Mouse (Mus musculus): ENCODE results near the gene Susd6.
A peak's percentile ranks its signal among the peaks of the same experiment; 100 is the strongest.
"Not testable (repeated sequence)": the region's sequence is repeated elsewhere in the genome, so short reads cannot be mapped to it uniquely, and the experiment has no call there.

Susd6 gene

GRCm38 (mm10) chr12:80785005-80785404 lies 5.3 kb upstream of the Susd6 start:
- DNase-seq (ENCODE audit: low read depth in 1 of 2, low spot score in 2 of 2) = peak; percentile 38 to 42

DNA sequence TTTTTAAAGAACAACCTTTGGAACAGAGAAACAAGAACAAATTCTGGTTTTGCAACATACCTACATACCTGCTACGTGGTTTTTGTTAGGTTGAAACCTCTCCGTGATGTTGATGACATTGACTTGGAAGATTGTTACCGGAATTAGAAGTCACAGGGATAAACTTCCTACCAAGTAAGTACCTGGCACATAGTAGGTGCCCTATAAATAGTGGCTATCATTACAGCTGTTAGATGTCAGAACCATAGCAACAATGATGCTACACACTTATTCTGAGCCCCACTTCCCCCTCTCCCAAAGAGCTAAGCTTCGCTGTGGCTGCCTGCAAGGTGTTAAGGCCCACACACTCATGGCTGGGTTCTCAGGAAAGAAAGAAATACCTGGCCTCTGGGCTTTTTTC lies 4.7 kb upstream of the Susd6 start:
- no peak for DNase-seq (ENCODE audit: low read depth in 1 of 2, low spot score in 2 of 2)

DNA sequence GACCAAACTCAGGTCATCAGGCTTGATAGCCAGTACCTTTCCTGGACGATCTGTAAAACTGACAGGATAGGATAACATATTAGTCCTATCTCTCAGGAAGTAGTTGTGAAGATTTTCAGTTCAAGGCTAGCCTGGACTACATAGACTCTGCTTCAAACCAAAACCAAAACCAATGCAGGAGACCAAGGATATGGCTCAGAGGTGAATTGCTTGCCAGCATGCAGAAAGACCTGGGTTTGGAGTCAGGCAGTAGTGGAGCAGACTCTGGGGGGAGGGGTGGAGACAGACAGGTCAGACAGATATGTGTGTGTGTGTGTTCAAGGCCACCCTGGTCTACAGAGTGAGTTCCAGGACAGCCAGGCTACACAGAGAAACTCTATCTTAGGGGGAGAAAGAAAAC lies 3.7 kb upstream of the Susd6 start:
- no peak for DNase-seq (ENCODE audit: low read depth in 1 of 2, low spot score in 2 of 2)

DNA sequence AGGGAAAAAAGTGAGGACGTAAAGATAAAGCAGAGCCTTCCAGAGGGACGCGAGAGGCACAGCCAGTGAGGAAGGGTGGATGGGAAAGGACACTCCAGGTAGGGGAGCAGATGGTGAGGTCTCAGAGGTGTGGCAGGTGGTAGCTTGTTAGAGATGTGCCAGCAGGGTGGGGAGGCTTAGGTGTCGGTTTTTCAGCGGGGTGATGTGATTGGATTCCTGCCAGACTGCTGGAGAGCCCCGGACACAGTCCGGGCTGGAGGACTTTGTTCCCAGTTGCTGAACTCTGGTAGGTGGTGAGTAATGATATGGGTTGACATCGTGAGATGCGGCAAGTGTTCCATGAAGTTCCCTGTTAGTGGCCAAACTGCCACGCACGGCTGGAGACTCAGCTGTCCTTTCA lies 2.7 kb upstream of the Susd6 start:
- no peak for DNase-seq (ENCODE audit: low read depth in 1 of 2, low spot score in 2 of 2)

GRCm38 (mm10) chr12:80788188-80788587 lies 2.1 kb upstream of the Susd6 start:
- no peak for DNase-seq (ENCODE audit: low read depth in 1 of 2, low spot score in 2 of 2)

DNA sequence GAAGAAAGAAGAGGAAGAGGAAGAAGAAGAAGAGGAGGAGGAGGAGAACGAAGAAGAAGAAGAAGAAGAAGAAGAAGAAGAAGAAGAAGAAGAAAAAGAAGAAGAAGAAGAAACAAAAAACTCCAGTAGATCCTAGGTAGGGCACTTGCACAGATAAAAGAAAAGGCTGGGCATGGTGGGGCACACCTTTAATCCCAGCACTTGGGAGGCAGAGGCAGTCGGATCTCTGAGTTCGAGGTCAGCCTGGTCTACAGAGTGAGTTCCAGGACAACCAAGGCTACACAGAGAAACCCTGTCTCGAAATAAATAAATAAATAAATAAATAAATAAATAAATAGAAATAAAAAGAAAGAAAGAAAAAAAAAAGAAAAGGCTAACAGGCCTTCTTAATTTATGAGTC lies 1.0 kb upstream of the Susd6 start:
- DNase-seq (ENCODE audit: low read depth in 1 of 2, low spot score in 2 of 2) = not testable (repeated sequence)

DNA sequence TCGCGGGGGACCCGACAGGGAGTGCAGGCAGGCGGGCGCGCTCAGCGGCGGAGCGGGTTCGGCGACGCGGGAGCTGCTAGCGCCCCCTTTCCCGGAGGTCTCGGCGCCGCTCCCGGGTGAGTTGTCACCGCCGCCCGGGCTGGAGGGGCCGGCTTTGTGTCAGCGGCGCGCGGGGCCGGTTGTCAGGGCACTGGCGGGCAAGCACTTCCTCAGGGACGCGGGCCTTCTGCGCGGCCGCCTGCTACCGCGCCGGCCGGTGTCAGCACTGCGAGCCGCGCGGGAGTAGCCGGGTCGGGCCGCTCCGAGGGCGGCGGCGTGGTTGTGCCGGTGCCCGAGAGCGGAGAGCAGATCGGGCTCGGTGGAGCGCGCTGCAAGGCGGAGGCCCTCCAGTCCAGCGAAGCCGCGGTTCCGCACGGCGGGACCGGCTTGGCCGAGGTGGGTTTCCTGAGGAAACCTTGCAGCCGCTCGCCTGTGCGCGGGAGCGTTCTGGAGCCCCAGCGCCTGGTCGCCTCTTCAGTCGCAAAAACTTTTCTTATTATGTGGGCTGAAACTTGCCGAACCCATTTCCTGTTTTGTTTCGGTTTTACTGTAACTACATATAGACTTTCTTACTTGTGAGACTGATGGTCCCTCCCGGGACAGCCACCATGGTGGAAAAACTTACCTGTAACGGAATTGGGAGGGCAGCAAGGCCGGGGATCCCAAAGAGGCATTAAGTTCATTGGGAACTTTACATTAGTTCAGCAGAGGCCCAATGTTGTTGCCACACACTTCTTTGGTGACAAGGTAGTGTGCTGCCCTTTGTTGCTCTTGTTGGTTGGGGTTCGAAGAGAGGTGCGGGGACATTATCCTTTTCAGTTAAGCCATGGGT lies 625 bp downstream of the Susd6 start:
- no peak for DNase-seq (ENCODE audit: low read depth in 1 of 2, low spot score in 2 of 2)

GRCm38 (mm10) chr12:80791571-80792444 lies 1.5 kb downstream of the Susd6 start:
- no peak for DNase-seq (ENCODE audit: low read depth in 1 of 2, low spot score in 2 of 2)

DNA sequence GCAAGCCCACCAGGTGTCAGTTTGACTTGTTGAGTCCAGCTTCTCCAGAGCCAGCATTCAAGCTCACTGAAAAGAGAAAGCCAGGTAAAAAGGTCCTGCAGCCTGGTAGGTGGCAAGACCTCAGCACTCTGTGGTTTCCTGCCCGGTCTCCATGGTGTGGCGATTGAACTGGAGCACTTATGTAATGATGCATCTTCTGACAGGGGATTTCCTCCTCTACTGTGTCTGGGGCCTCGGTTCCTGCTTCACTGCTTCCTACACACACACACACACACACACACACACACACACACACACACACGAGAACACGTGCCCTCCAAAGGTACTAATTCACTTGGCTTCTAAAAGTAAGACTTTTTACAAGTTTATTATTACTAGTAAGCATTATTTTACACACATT lies 2.6 kb downstream of the Susd6 start:
- DNase-seq (ENCODE audit: low read depth in 1 of 2, low spot score in 2 of 2) = peak in 1 of 2 experiments; percentile 62

- DNase-seq (ENCODE audit: low read depth in 1 of 2, low spot score in 2 of 2) = no peak
Observed at GRCm38 (mm10) chr12:80793535-80793934, 3.2 kb downstream of the Susd6 start.

DNA sequence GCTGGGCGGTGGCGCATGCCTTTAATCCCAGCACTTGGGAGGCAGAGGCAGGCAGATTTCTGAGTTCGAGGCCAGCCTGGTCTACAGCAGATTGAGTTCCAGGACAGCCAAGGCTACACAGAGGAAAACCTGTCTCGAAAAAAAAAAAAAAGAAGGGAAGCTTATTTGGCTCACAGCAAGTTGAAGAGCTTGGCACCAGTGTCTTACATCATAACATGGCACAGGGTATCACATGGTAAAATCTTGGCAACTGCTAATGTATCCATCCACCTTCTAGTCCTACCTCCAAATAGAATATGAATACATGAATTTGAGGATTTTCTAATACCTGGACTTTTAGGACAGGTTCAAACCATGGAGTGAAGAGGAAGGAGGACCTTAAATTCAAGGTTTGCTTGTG lies 4.2 kb downstream of the Susd6 start:
- no peak for DNase-seq (ENCODE audit: low read depth in 1 of 2, low spot score in 2 of 2)

DNA sequence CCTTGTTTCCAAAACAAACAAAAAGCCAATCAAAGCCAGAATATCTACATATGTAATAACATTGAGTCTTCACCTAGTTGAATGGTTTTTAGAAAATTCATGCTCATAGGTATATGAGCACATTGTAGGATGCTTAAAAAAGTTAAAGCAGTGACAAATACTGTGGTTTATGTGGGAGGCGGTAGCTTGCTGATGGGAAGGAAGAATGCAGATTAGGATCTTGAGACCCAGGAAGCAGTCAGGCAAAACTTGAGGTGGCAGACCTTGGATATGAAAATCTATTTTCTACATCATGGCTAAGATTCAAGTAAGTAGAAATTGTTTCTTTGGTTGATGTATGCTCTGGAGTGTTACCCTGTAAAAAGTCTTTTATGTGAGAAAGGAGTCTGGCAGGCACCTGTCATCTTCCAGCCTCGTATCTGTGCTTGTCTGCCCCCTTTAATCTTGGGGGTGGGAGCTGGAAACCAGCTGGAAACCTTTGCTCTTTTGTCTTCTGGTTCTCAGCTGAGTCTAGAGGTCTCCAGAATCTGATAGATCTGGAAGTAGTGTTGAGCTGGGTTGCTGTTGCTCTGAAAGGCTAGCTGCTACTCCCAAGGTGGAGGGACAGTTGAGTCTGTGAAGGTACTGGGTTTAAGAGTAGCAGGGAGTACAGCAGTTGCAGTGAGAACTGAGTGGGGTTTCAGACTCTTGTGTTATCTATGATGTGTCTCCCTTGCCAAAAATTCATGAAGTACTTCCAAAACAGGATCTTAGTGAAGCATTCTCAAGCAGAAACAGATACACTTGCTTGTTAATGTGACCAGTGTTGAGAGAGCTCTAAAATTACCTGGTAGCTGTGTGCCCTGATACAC lies 4.8 kb downstream of the Susd6 start:
- DNase-seq (ENCODE audit: low read depth in 1 of 2, low spot score in 2 of 2) = no peak

GRCm38 (mm10) chr12:80798271-80798670 lies 8.0 kb downstream of the Susd6 start:
- no peak for DNase-seq (ENCODE audit: low read depth in 1 of 2, low spot score in 2 of 2)

GRCm38 (mm10) chr12:80800156-80800555 lies 9.8 kb downstream of the Susd6 start:
- no peak for DNase-seq (ENCODE audit: low read depth in 1 of 2, low spot score in 2 of 2)

DNA sequence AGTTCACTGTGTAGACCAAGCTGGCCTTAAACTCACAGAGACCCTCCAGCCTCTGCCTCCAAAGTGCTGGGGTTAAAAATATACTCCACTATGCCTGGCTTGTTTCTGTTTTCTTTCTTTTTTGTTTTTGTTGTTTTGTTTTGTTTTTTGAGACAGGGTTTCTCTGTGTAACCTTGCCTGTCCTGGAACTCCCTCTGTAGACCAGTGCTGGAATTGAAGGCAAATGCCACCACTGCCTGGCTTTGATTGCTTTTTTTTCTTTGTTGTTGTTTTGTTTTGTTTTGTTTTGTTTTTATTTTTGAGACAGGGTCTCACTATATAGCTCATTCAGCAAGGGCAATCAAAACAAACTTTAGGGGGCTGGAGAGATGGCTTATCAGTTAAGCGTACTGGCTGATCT lies 11.1 kb downstream of the Susd6 start:
- no peak for DNase-seq (ENCODE audit: low read depth in 1 of 2, low spot score in 2 of 2)

DNA sequence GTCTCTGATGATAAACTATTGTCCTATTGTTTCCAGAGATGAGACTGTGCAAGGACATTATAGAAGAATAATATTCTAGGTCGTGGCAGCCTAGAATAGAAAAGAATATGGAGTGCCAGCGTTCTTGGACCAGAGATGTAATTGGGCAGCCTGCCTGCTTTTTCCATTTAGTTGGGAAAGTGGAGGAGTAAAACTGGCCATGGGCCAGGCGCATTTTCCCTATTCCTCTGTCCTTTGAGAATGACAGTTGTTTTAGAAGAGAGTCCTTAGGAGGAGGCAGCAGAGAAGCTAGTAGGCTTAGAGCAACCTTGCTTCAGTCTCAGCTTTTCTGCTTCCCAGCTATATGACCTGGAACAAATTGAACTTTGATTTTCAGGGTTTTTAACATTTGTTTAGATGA lies 13.6 kb downstream of the Susd6 start:
- DNase-seq (ENCODE audit: low read depth in 1 of 2, low spot score in 2 of 2) = no peak

DNA sequence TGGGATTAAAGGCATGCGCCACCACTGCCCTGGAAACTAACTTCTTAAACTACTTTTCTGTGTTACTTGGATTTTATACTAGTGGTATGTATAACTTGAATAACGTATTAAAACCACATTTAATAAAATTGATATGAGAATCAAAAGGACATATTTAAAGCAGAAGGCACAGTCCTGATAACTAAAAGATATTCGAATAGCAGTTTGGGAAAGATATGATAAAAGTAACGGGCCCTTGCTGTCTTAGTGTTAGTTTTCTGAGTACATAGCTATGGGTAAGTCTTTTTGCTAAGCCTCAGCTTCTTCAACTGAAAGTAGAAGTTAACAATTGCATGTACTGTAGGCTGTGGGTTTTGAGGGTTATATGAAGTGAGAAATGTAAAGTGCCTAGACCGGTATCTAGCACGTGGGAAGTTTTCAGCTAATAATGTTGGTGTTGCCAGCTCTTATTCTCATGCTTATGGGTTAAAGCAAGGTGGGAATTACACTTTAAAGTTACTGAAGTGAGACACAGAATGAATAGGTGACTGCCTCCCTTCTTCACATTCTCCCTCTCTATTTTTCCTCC lies 14.6 kb downstream of the Susd6 start:
- no peak for DNase-seq (ENCODE audit: low read depth in 1 of 2, low spot score in 2 of 2)

DNA sequence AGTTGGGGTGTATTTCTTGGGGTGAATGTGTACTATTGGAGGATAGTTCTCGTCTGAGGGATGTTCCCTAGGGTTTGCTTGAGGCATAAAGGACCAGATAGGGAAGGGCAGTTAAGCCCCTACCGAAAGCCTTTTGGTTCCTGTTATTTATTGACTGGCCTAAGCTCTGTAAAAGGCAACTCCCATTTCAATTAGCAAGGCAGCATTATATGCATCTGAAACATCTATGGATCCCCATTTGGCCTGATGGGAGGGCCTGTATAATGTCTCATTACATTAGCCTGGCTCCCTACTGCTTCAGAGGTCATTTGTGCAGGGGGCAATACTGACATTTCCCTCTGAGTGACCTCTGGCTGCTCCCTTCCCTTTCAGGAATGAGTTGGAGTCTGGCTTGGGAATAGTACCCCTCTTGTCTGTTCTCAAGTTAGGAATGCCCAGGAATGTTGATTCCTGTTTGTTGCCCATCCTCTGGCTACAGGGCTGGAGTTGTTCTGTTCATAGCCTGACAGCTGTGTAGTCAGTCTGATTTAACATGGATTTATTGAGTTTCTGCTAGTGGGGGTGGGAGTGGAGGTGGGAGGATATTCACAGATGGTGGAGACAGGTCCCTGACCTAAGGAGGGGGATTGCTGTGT lies 17.3 kb downstream of the Susd6 start:
- no peak for DNase-seq (ENCODE audit: low read depth in 1 of 2, low spot score in 2 of 2)

DNA sequence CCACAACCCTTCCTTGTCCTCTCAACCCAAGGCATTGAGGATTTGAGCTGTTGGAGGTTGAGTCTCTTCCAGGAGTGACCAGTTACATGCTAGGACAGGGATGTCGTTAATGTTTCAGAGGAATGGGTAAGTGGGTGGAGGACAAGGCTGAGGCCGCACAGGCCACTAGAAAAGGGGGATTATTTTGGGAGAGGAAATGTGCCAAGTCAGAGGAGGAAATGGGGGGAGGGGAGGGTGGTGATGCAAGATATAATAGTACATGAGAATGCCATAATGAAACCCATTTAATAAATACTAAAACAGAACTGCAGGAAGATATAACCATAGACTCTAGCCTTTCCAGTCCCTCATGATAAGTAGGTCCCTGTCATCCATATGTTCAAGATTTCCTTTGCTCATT lies 19.7 kb downstream of the Susd6 start:
- DNase-seq (ENCODE audit: low read depth in 1 of 2, low spot score in 2 of 2) = no peak

Data from monocyte, adult 2 months (primary cell).